Mouse (Mus musculus): ENCODE measurements at regions not wholly inside any gene's neighbourhood (a gene's known extent, or its start where the extent isn't known, plus 50 kb on each side); places are given as distances from the start of the nearest gene placed in this dataset.

GRCm38 (mm10) chr14:61819251-61819650, 212.0 kb downstream of the Kcnrg start:
- no peak for DNase-seq (ENCODE audit: low spot score)

- DNase-seq (ENCODE audit: low spot score) = no peak
Measured at GRCm38 (mm10) chr14:61834291-61834936, 227.2 kb downstream of the Kcnrg start.

- no peak for DNase-seq (ENCODE audit: low spot score)
Measured at GRCm38 (mm10) chr14:61835729-61836128, 228.5 kb downstream of the Kcnrg start.

- DNase-seq (ENCODE audit: low spot score) = no peak
Measured at GRCm38 (mm10) chr14:61836231-61836630, 229.0 kb downstream of the Kcnrg start.

GRCm38 (mm10) chr14:61836965-61837364, 229.7 kb downstream of the Kcnrg start:
- no peak for DNase-seq (ENCODE audit: low spot score)

- DNase-seq (ENCODE audit: low spot score) = no peak
Measured at GRCm38 (mm10) chr14:61837851-61838250, 230.6 kb downstream of the Kcnrg start.

GRCm38 (mm10) chr14:61842476-61842875, 235.2 kb downstream of the Kcnrg start:
- DNase-seq (ENCODE audit: low spot score) = no peak

- no peak for DNase-seq (ENCODE audit: low spot score)
Measured at GRCm38 (mm10) chr14:61846441-61846840, 239.2 kb downstream of the Kcnrg start.

GRCm38 (mm10) chr14:61850244-61850643, 243.0 kb downstream of the Kcnrg start:
- DNase-seq (ENCODE audit: low spot score) = no peak

- DNase-seq (ENCODE audit: low spot score) = no peak
Measured at GRCm38 (mm10) chr14:61857616-61858015, 250.4 kb downstream of the Kcnrg start.

- DNase-seq (ENCODE audit: low spot score) = no peak
Measured at GRCm38 (mm10) chr14:61860688-61861087, 253.4 kb downstream of the Kcnrg start.

GRCm38 (mm10) chr14:61861357-61861958, 254.2 kb downstream of the Kcnrg start:
- no peak for DNase-seq (ENCODE audit: low spot score)

- DNase-seq (ENCODE audit: low spot score) = no peak
Measured at GRCm38 (mm10) chr14:61862931-61863330, 255.7 kb downstream of the Kcnrg start.

GRCm38 (mm10) chr14:61863475-61863874, 256.2 kb downstream of the Kcnrg start:
- peak; percentile 69 for DNase-seq (ENCODE audit: low spot score)

- DNase-seq (ENCODE audit: low spot score) = no peak
Measured at GRCm38 (mm10) chr14:61866532-61867268, 259.4 kb downstream of the Kcnrg start.

GRCm38 (mm10) chr14:61874206-61874605, 266.9 kb downstream of the Kcnrg start:
- peak; percentile 87 for DNase-seq (ENCODE audit: low spot score)

- DNase-seq (ENCODE audit: low spot score) = no peak
Measured at GRCm38 (mm10) chr14:61879416-61879815, 272.2 kb downstream of the Kcnrg start.

- peak; percentile 90 for DNase-seq (ENCODE audit: low spot score)
Measured at GRCm38 (mm10) chr14:61880514-61881259, 273.4 kb downstream of the Kcnrg start.

- DNase-seq (ENCODE audit: low spot score) = no peak
Measured at GRCm38 (mm10) chr14:61885241-61886015, 278.2 kb downstream of the Kcnrg start.

GRCm38 (mm10) chr14:61889626-61890025, 282.4 kb downstream of the Kcnrg start:
- no peak for DNase-seq (ENCODE audit: low spot score)

- no peak for DNase-seq (ENCODE audit: low spot score)
Measured at GRCm38 (mm10) chr14:61893786-61894185, 286.5 kb downstream of the Kcnrg start.

GRCm38 (mm10) chr14:61896879-61897278, 289.6 kb downstream of the Kcnrg start:
- no peak for DNase-seq (ENCODE audit: low spot score)
